Mouse (Mus musculus) ES-E14 (cell line): ENCODE measurements at regions not wholly inside any gene's neighbourhood (a gene's known extent, or its start where the extent isn't known, plus 50 kb on each side); places are given as distances from the start of the nearest gene placed in this dataset.

Experiments
- DNase-seq: peaks from one replicate; pipeline ENCODE4 v3.0.0-alpha.2; 2013; ENCODE audit warnings: low read depth, low spot score
- H3K27ac ChIP-seq: 2 replicates; pipeline ENCODE4 v1.5.1; 2012; ENCODE audit warnings: low read depth, mild to moderate bottlenecking, low read length, moderate library complexity, mixed read lengths; ENCODE audit not compliant: poor library complexity, insufficient read depth, severe bottlenecking
- H3K36me3 ChIP-seq: 2 replicates; pipeline ENCODE4 v1.6.1; 2012; ENCODE audit warnings: mild to moderate bottlenecking, low read length, moderate library complexity, mixed read lengths; ENCODE audit not compliant: control insufficient read depth, poor library complexity, insufficient read depth, severe bottlenecking
- H3K4me1 ChIP-seq, 2 experiments: fragments of 150-350 bp in 1 of 2; sonication (generic) in 1 of 2; 2 replicates each; pipeline ENCODE4 v1.6.1; 2012; ENCODE audit warnings: low read length in 2 of 2, mild to moderate bottlenecking in 1 of 2, mixed read lengths in 1 of 2; ENCODE audit not compliant: control insufficient read depth in 2 of 2, insufficient read depth in 2 of 2, poor library complexity in 1 of 2
- H3K4me3 ChIP-seq, 2 experiments: fragments of 150-350 bp in 1 of 2; sonication (generic) in 1 of 2; 2 replicates each; pipeline ENCODE4 v1.5.1; 2012; ENCODE audit warnings: low read length in 2 of 2, low read depth in 1 of 2, mild to moderate bottlenecking in 1 of 2, mixed read lengths in 1 of 2; ENCODE audit not compliant: insufficient read depth in 1 of 2, poor library complexity in 1 of 2, severe bottlenecking in 1 of 2
- H3K9ac ChIP-seq: 2 replicates; pipeline ENCODE4 v1.6.1; 2012; ENCODE audit warnings: low read depth, mild to moderate bottlenecking, low read length, mixed read lengths; ENCODE audit not compliant: poor library complexity, insufficient read depth, severe bottlenecking
- H3K9me3 ChIP-seq: fragments of 150-350 bp; sonication (generic); 2 replicates; pipeline ENCODE4 v1.6.1; 2012; ENCODE audit warnings: low read depth, mild to moderate bottlenecking, low read length; ENCODE audit not compliant: control insufficient read depth, insufficient read depth
- CHD2 ChIP-seq: IDR thresholded peaks from 2 replicates; pipeline ENCODE4 v1.6.1; 2014; ENCODE audit warnings: mild to moderate bottlenecking, low read depth, low read length, inconsistent platforms
- HCFC1 ChIP-seq: IDR thresholded peaks from 2 replicates; pipeline ENCODE4 v1.6.1; 2012; ENCODE audit warnings: low read length, inconsistent platforms, borderline replicate concordance; ENCODE audit not compliant: insufficient read depth
- MAFK ChIP-seq: IDR thresholded peaks from 2 replicates; pipeline ENCODE4 v1.6.1; 2014; ENCODE audit warnings: mild to moderate bottlenecking, low read depth, low read length, inconsistent platforms; ENCODE audit not compliant: insufficient read depth
- ZC3H11A ChIP-seq: IDR thresholded peaks from 2 replicates; pipeline ENCODE4 v1.6.1; 2012; ENCODE audit warnings: low read depth, mild to moderate bottlenecking, inconsistent platforms, low read length, borderline replicate concordance
- ZNF384 ChIP-seq: IDR thresholded peaks from 2 replicates; pipeline ENCODE4 v1.6.1; 2012; ENCODE audit warnings: low read depth, low read length, inconsistent platforms
- in situ Hi-C, 2 experiments: fragments of 600-800 bp; cut with MboI; formaldehyde crosslinking; loops; one replicate each; pipeline ENCODE4 v1.15.1; 2025; ENCODE audit warnings: low sequenced_read_pairs in 2 of 2, inconsistent platforms in 1 of 2; ENCODE audit not compliant: unreplicated experiment in 2 of 2

GRCm38 (mm10) chr5:125951641-125952040, 420.1 kb downstream of the Tmem132b start:
- H3K36me3 ChIP-seq = no peaks in the 10 kb centered on the region
- no peak overlapping the region for H3K4me3 ChIP-seq
- H3K9ac ChIP-seq = no peak overlapping the region
- in situ Hi-C loops = no loop called here
- no peak overlapping the region for H3K27ac ChIP-seq
- H3K4me1 ChIP-seq = no peaks in the 10 kb centered on the region
- DNase-seq = no peak
- TF ChIP-seq CHD2 (no peak), HCFC1 (no peak), ZC3H11A (no peak), MAFK (no peak), ZNF384 (no peak)
- H3K9me3 ChIP-seq = no peaks in the 10 kb centered on the region

GRCm38 (mm10) chr5:125964039-125964438, 432.5 kb downstream of the Tmem132b start:
- no peak overlapping the region for H3K9ac ChIP-seq
- H3K4me1 ChIP-seq = no peaks in the 10 kb centered on the region
- H3K4me3 ChIP-seq = no peak overlapping the region
- no peak overlapping the region for H3K27ac ChIP-seq
- TF ChIP-seq ZC3H11A (no peak), MAFK (no peak), ZNF384 (no peak), CHD2 (no peak), HCFC1 (no peak)
- H3K9me3 ChIP-seq = no peaks in the 10 kb centered on the region
- DNase-seq = peak; percentile 50
- in situ Hi-C loops = no loop called here
- H3K36me3 ChIP-seq = no peaks in the 10 kb centered on the region

DNA sequence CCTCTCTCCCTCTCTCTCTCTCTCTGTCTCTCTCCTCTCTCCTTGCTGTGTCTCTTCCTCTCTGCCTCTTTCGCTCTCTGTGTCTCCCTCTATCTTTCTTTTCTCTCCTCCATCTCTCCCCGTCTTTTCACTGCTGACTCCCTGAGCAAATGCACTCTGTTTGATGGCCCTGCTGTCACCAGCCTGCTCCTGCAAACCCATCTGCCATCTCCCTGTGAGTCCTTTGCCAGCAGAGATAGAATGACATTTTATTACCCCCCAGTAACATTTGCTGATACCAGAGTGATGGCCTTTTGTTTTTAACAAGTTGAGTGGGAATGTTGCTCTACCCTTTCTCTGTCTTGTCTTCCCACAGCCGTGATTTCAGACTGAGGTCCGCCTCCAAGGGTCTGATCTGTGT, 436.6 kb downstream of the Tmem132b start:
- TF ChIP-seq MAFK (no peak), ZC3H11A (no peak), ZNF384 (no peak), CHD2 (no peak)
- Histone ChIP-seq H3K4me1 (no peaks in the 10 kb centered on the region), H3K27ac (no peak overlapping the region), H3K36me3 (no peaks in the 10 kb centered on the region), H3K4me3 (no peak overlapping the region), H3K9me3 (no peaks in the 10 kb centered on the region), H3K9ac (no peak overlapping the region)
- no peak for DNase-seq
- in situ Hi-C loops = no loop called here

- Histone ChIP-seq H3K36me3 (no peaks in the 10 kb centered on the region), H3K9me3 (no peaks in the 10 kb centered on the region), H3K4me3 (no peak overlapping the region), H3K9ac (no peak overlapping the region), H3K27ac (no peak overlapping the region), H3K4me1 (no peaks in the 10 kb centered on the region)
- in situ Hi-C loops = no loop called here
- no peak for TF ChIP-seq ZNF384
- no peak for TF ChIP-seq MAFK
- no peak for TF ChIP-seq ZC3H11A
- TF ChIP-seq HCFC1 = no peak
- no peak for TF ChIP-seq CHD2
- DNase-seq = peak; percentile 28
Measured at GRCm38 (mm10) chr5:125974035-125974434, 442.5 kb downstream of the Tmem132b start.

GRCm38 (mm10) chr5:125979801-125980200, 448.2 kb downstream of the Tmem132b start:
- TF ChIP-seq ZC3H11A (no peak), HCFC1 (no peak), MAFK (no peak), ZNF384 (no peak), CHD2 (no peak)
- DNase-seq = no peak

More at GRCm38 (mm10) chr5:125979801-125980200, 448.2 kb downstream of the Tmem132b start:
- H3K27ac ChIP-seq = no peak overlapping the region
- H3K4me3 ChIP-seq = no peak overlapping the region
- H3K9me3 ChIP-seq = no peaks in the 10 kb centered on the region
- H3K9ac ChIP-seq = no peak overlapping the region
- no peaks in the 10 kb centered on the region for H3K4me1 ChIP-seq
- no peaks in the 10 kb centered on the region for H3K36me3 ChIP-seq
- in situ Hi-C loops = no loop called here
